Mouse (Mus musculus): ENCODE measurements around the gene Rps18.
"Not testable (repeated sequence)": the region's sequence is repeated elsewhere in the genome, so short reads cannot be mapped to it uniquely, and the experiment has no call there.

Gene Rps18

GRCm38 (mm10) chr17:33920282-33921097, 35.3 kb downstream of the Rps18 start:
- DNase-seq: peak; percentile 88 to 92

DNA sequence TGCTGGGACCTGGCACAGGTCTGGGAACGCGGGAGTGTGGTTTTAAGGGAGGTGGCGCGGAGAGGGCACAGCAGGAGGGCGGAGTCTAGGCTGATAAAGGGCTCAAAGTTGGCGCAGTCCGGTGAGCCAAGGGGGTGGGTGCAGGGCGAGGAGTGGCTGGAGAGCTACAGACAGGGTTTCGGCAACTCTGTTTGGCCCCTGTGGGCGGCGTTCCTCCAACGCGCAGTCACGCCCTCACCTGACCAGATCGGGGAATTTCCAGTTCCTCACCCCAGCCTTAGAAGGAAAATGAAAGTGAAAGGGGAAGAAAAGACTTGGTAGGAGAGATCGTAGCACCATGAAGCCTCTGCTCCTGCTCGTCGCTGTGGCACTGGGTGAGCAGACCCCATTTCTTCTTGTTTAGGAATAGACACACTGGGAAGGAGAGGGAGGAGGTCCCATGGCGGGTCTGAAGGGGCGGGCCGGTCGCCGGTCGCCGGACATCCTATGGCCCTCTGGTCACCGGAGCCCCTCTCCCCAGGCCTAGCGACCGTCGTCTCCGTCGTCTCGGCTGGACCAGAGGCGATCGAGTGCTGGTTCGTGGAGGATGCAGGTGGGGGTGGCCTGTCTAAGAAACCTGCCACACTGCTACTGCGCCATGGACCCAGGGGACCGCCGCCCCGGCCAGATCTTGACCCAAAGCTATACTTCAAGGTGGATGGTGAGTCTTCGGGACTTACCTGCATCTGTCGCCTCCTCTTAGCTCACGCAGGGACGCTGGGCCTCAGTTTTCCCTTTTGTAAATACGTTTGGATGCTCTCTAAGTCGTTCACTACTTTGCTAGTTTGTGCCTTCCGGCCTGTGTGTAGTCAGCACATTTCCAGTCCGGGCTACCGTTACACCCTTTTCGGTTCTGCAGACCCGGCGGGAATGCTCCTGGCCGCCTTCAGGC, 36.2 kb downstream of the Rps18 start:
- peak; percentile 55 to 64 for DNase-seq

DNA sequence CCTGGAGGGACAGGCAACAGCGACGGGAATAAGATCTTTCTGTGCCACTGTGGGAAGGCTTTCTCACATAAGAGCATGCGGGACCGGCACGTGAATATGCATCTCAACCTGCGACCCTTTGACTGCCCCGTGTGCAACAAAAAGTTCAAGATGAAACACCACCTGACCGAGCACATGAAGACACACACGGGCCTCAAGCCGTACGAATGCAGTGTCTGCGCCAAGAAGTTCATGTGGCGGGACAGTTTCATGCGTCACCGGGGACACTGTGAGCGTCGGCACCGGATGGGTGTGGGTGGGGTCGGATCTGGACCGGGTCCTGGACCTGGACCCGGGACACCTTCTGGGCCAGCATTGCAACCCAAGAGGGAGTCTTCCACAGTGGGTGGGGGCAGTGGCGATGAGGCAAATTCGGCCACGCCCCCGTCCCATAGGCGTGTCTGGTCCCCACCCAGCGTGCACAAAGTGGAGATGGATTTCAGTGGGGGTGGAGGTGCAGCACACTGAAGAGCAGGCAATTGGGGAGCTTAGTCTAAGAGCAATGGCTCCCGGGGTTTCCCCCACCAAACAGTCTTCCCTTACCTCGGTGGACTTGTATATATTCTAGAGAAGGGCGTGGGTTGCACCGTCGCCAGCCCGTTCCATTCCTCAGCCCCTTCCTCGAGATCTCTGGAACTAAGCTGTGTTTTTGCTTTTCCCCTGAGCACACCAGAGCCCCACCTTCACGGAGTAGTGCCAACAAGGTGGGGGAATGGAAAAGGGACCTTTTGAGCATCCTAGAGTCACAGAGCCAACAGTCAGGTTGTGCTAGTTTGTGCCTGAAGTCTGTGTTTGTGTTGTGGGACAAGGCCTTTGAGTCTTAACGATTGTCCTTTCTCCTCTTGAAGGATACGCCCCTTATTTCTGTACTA, 37.3 kb downstream of the Rps18 start:
- DNase-seq: no peak

GRCm38 (mm10) chr17:33917656-33918292, 38.0 kb downstream of the Rps18 start:
- no peak for DNase-seq

- no peak for DNase-seq
Measured at GRCm38 (mm10) chr17:33916847-33917655, 38.8 kb downstream of the Rps18 start.

DNA sequence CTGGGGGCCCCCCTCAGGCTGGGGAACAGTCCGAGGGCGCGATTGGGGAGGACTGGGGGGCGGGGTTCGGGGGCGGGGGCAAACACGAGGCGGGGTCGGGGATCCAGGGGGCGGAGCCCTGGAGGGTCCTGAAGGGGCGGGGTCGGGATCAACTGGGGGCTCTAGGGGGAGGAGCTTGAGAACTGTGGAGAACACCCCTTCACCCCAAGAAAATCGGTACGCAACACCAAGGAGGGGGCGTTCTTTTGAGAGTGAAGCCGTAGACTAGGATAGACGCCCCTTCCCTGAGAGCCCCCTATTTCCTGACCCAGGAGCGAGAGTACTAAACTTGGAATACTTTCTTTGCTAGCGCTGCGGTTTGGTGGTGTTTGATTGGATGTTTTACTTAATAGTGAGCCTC, 39.5 kb downstream of the Rps18 start:
- DNase-seq: no peak

DNA sequence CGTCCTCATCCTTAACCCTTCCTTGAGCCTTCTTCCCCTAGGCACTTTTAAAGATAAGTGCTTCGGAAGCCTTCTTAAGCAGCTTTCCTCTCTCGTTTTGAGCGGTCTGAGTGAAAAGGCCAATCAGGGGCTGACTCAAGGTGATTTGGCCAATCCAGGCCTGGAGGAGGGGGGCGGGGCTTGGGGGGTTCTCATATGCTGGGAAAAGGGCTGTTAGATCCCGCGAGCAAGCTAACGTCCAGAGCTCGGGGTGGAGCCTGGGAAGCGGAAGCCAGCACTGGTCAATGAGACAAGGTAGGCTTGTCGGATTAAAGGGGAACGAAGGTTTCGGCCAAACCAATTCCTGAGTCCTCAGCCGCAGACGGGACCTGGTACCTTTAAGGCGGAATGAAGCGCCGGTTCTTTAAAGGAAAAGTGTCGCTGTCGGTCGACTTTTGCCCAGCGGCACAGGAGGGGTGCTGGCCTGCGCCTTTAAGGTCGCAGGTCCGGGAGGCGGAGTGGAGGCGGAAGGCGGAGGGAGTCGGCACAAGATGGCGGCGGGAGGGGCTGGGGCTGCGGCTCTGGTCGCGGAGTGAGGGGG, 40.0 kb downstream of the Rps18 start, which contains the start of the genes Tapbp and Zbtb22:
Gene Tapbp (plus strand): TSS at position 229 of the 580 bp plus-strand sequence.
Gene Zbtb22 (plus strand): TSS at position 234 of the 580 bp plus-strand sequence.
- DNase-seq: peak; percentile 96 to 99

GRCm38 (mm10) chr17:33914969-33915391, 40.8 kb downstream of the Rps18 start:
- no peak for DNase-seq

DNA sequence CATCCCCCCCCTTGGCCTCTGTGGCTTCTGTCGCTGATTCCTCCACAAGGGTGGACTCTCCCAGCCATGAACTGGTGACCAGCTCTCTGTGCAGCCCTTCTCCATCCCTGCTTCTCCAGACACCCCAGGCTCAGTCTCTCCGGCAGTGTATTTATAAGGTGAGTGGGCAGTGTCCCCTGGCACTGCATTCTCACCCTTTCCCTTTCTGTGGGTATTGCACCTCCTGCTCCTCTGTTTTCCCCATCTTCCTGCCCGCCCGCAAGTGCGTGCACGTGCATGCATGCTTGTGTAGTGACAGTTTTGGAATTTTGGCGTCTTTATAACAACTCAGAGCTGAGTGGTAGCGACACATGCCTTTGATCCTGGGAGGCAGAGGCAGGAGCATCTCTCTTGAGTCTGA, 41.9 kb downstream of the Rps18 start:
- DNase-seq: no peak

DNA sequence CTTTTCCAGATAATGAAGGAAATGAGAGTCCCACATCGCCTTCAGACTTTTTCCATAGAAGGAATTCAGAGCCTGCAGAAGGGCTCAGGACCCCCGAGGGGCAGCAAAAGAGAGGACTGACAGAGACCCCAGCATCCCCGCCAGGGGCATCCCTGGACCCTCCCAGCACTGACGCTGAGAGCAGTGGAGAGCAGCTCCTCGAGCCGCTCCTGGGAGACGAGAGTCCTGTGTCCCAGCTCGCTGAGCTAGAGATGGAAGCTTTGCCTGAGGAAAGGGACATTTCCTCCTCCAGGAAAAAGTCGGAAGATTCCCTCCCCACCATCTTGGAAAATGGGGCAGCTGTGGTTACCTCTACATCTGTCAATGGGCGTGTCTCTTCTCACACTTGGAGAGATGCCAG, 42.5 kb downstream of the Rps18 start:
- no peak for DNase-seq

DNA sequence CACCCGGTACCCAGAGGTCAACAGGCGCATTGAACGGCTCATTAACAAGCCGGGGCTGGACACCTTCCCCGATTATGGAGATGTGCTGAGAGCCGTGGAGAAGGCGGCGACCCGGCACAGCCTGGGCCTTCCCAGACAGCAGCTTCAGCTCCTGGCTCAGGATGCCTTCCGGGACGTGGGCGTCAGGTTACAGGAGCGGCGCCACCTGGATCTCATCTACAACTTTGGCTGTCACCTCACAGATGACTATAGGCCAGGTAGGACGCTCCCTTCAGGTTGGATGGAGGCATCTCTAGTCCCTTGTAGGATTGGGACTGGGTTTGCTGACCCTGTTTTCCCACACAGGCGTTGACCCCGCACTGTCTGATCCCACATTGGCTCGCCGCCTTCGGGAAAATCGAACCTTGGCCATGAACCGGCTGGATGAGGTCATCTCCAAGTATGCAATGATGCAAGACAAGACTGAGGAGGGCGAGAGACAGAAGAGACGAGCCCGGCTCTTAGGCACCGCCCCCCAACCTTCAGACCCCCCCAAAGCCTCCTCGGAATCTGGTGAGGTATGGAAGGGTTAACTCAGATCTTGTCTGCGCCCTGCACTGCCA, 43.9 kb downstream of the Rps18 start:
- no peak for DNase-seq

DNA sequence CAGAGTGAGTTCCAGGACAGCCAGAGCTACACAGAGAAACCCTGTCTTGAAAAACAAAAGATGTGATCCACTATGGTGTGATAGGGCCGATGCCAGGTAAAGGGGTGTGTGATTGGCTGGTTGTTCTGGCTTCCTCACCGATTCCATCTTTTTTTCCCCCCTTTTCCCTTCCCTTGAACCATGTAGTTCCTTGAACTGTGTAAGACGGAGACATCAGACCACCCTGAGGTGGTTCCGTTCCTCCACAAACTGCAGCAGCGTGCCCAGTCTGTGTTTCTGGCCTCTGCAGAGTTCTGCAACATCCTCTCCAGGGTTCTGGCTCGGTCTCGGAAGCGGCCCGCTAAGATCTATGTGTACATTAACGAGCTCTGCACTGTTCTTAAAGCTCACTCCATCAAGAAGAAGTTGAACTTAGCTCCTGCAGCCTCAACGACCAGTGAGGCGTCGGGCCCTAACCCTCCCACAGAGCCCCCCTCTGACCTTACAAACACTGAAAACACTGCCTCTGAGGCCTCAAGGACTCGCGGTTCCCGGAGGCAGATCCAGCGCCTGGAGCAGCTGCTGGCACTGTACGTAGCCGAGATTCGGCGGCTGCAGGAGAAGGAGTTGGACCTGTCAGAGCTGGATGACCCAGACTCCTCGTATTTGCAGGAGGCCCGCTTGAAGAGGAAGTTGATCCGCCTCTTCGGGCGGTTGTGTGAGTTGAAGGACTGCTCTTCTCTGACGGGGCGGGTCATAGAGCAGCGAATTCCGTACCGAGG, 44.6 kb downstream of the Rps18 start:
- DNase-seq: no peak

DNA sequence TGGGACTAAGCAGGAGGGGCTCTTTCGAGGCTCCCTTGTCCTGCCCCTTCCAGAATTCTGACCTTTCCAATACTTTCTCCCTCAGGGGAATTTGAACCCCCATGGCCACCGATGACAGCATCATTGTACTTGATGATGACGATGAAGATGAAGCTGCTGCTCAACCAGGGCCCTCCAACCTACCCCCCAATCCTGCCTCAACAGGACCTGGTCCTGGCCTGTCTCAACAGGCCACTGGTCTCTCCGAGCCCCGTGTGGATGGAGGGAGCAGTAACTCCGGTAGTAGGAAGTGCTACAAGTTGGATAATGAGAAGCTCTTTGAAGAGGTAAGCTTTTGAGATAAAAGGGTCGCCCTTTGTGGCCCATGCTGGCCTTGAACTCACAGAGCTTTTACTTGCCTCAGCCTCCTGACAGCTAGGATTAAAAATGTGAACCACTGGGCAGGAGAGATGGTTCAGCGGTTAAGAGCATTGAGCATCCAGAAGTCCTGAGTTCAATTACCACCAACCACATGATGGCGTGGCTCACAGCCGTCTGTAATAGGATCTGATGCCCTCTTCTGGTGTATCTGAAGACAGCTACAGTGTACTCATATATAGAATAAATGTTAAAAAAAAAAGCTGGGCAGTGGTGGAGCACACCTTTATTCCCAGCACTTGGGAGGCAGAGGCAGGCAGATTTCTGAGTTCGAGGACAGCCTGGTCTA, 45.3 kb downstream of the Rps18 start:
- DNase-seq: no peak

GRCm38 (mm10) chr17:33909869-33910250, 45.9 kb downstream of the Rps18 start:
- DNase-seq: no peak

- DNase-seq: peak; percentile 98 to 99
Measured at GRCm38 (mm10) chr17:33909077-33909868, 46.5 kb downstream of the Rps18 start, which contains the start of gene Daxx. Gene Daxx (plus strand): TSS chr17:33909414.

DNA sequence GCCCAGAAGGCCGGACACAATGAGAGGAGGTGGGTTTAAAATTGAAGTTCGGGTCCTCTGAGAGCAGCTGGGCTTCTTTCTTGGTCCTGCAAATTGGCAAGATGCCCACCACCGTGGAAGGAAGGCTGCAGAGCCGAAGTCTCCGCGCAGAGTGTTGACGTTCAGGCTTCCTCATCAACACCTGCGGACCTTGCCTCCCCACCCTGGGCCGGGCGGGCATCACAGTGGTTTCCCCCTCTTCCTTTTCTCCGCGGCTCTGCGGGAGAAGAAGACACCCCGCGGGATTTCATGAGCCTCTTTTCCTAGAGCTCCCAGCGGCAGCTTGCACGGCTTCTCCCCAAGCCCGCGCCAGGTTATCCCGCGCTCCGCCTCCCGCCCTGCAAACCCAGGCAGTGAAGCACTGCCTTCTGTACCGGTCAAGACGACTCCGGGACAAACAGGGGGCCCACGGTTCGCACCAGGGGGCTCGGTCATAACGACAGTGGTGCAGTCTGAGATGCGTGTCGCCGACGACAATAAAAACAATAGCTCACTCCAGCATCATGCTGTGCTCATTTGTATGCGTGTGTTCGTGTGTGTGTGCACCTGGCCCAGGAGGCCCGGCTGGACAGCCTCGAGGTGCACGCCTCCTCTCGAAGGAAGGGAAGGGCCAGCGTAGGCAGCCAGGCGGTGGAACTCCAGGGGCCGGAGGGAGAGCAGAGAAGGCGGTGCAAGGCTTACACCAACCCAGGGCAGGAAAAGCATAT, 47.3 kb downstream of the Rps18 start:
- DNase-seq: peak; percentile 63 to 64

- not testable (repeated sequence) for DNase-seq
Measured at GRCm38 (mm10) chr17:33904835-33905234, 51.0 kb downstream of the Rps18 start, which contains the start of gene Platr17. Gene Platr17 (plus strand): TSS chr17:33905135.
